Comparison of ENCODE assay signal across 12 mouse cellular contexts in genomic region chr2:25986601-25987000, GRCm38 (mm10).
"Had no signal": no experiment of that assay in that cellular context is flagged by ENCODE, and none has a peak within 500 bp of the region (broad histone marks: within the 10 kb centered on the region; RNA-seq: fewer than 3 reads in every experiment).

No protein-coding gene starts in this region.

- DNase-seq: kidney, adult 9 months; kidney, postnatal 10 days; kidney, postnatal 4 days; left cerebral cortex, postnatal 4 days; lung, adult 18-20 months; right cerebral cortex, postnatal 4 days; thymus, postnatal 25 days had no signal

- H3K36me3 ChIP-seq: limb, embryonic 13.5 days; midbrain, embryonic 12.5 days; stomach, embryonic 15.5 days had no signal

- H3K9me3 ChIP-seq: limb, embryonic 13.5 days; midbrain, embryonic 12.5 days; stomach, embryonic 15.5 days had no signal

- H3K4me2 ChIP-seq: limb, embryonic 13.5 days; midbrain, embryonic 12.5 days; stomach, embryonic 15.5 days had no signal

- H3K9ac ChIP-seq: limb, embryonic 13.5 days; liver, embryonic 14.5 days; midbrain, embryonic 12.5 days; stomach, embryonic 15.5 days had no signal

- H3K27me3 ChIP-seq: limb, embryonic 13.5 days; stomach, embryonic 15.5 days had no signal

- H3K4me3 ChIP-seq: limb, embryonic 13.5 days; midbrain, embryonic 12.5 days; stomach, embryonic 15.5 days had no signal

- H3K27ac ChIP-seq: limb, embryonic 13.5 days; liver, embryonic 14.5 days; midbrain, embryonic 12.5 days; stomach, embryonic 15.5 days had no signal

- ATAC-seq: midbrain, embryonic 16.5 days had no signal
